Mouse (Mus musculus) liver, adult 2 months (tissue): ENCODE measurements at regions not wholly inside any gene's neighbourhood (a gene's known extent, or its start where the extent isn't known, plus 50 kb on each side); places are given as distances from the start of the nearest gene placed in this dataset.

Experiments used
- DNase-seq: peaks from one replicate; pipeline ENCODE4 v3.0.0-alpha.2; 2011; ENCODE audit warnings: low read depth, low spot score; ENCODE audit errors: extremely low read depth
- H3K27ac ChIP-seq: fragments of 200-500 bp; replicated peaks from 2 replicates; pipeline ENCODE4 v1.5.1; 2012; ENCODE audit warnings: low read depth, mild to moderate bottlenecking, control low read depth, inconsistent platforms, low read length; ENCODE audit not compliant: insufficient read depth
- H3K27me3 ChIP-seq: fragments of 200-500 bp; 2 replicates; pipeline ENCODE4 v1.6.1; 2012; ENCODE audit warnings: mild to moderate bottlenecking, moderate library complexity, low read length, inconsistent platforms; ENCODE audit not compliant: control insufficient read depth, insufficient read depth
- H3K36me3 ChIP-seq: fragments of 200-500 bp; 2 replicates; pipeline ENCODE4 v1.6.1; 2012; ENCODE audit warnings: low read length, inconsistent platforms; ENCODE audit not compliant: control insufficient read depth, insufficient read depth
- H3K4me1 ChIP-seq: fragments of 200-500 bp; 2 replicates; pipeline ENCODE4 v1.6.1; 2011; ENCODE audit warnings: low read length; ENCODE audit not compliant: control insufficient read depth, insufficient read depth
- H3K4me3 ChIP-seq: fragments of 200-500 bp; 2 replicates; pipeline ENCODE4 v1.5.1; 2011; ENCODE audit warnings: low read depth, mild to moderate bottlenecking, control low read depth, low read length, moderate library complexity; ENCODE audit not compliant: insufficient read depth
- H3K79me2 ChIP-seq: fragments of 200-500 bp; 2 replicates; pipeline ENCODE4 v1.6.1; 2012; ENCODE audit warnings: inconsistent platforms, mild to moderate bottlenecking, low read length, moderate library complexity; ENCODE audit not compliant: control insufficient read depth, insufficient read depth
- H3K9ac ChIP-seq: fragments of 200-500 bp; 2 replicates; pipeline ENCODE4 v1.6.1; 2012; ENCODE audit warnings: low read depth, mild to moderate bottlenecking, control low read depth, inconsistent platforms, low read length
- CTCF ChIP-seq: fragments of 200-500 bp; IDR thresholded peaks from 2 replicates; pipeline ENCODE4 v1.5.1; 2011; ENCODE audit warnings: low read depth, low read length, control low read depth
- POLR2A ChIP-seq: fragments of 200-500 bp; IDR thresholded peaks from 2 replicates; pipeline ENCODE4 v1.6.1; 2011; ENCODE audit warnings: low read length, control low read depth; ENCODE audit not compliant: insufficient read depth; ENCODE audit errors: extremely low read depth
- WGBS: fragments of 180-500 bp; shearing (Covaris S2); methylation state at CpG from one replicate; pipeline ENCODE4 v1.1.7; 2018; 5-methylcytosine and 5-hydroxymethylcytosine counted together

- Histone ChIP-seq H3K27me3 (no peaks in the 10 kb centered on the region), H3K4me1 (no peaks in the 10 kb centered on the region), H3K36me3 (no peaks in the 10 kb centered on the region), H3K27ac (no peak overlapping the region), H3K79me2 (no peaks in the 10 kb centered on the region), H3K9ac (no peak overlapping the region), H3K4me3 (no peak overlapping the region)
- DNase-seq, result no peak
- 85% methylated on average over 3 of the region's 3 CpGs for WGBS
- TF ChIP-seq CTCF, result no peak
- no peak for TF ChIP-seq POLR2A
Observed at GRCm38 (mm10) chr1:150240110-150240509, 79.1 kb upstream of the Pdc start.

DNA sequence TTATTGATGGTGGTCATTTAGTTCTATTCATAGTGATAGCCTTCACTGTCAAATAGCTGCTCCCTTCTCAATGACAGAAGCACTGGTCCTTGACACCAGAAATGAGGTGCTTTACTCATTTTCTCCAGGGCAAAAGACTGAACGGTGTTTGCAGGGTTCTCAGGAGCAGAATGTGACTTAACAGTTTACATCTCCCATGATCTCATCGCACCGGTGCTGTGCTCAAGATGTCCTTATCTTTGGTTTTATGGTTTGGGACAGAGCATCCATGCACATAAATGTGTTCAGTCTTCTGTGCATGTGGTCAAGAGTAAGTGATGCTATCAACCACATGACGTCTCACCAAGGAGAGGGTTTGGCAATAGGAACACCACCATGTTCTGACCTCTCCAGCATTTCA, 78.1 kb upstream of the Pdc start:
- DNase-seq, result no peak
- H3K79me2 ChIP-seq, result no peaks in the 10 kb centered on the region
- TF ChIP-seq CTCF, result no peak
- no peak for TF ChIP-seq POLR2A
- H3K4me3 ChIP-seq, result no peak overlapping the region
- H3K27me3 ChIP-seq, result no peaks in the 10 kb centered on the region
- H3K27ac ChIP-seq, result no peak overlapping the region
- 87% methylated on average over 4 of the region's 4 CpGs for WGBS
- no peak overlapping the region for H3K9ac ChIP-seq
- H3K36me3 ChIP-seq, result no peaks in the 10 kb centered on the region
- no peaks in the 10 kb centered on the region for H3K4me1 ChIP-seq

DNA sequence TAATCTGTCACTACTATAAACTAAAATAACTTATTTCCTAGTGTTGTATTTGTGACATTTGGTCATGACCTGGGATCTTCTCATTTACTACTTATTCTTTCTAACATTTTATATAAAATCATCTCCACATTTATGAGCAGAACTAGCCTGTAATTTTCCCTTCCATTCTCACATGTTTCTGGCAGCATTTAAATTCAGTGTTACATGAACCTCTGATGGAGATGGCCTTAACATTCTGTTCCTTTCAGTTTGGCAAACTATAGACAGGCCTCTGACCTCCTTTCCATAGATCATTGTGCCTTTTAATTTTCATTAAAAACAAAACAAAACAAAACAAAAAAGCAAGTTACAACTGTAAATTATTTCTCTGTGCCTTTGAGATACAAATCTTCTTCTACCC, 77.1 kb upstream of the Pdc start:
- H3K79me2 ChIP-seq, result no peaks in the 10 kb centered on the region
- H3K4me1 ChIP-seq, result no peaks in the 10 kb centered on the region
- no peak for DNase-seq

GRCm38 (mm10) chr1:150244916-150245315, 74.3 kb upstream of the Pdc start:
- no peak overlapping the region for H3K27ac ChIP-seq
- no peaks in the 10 kb centered on the region for H3K27me3 ChIP-seq
- H3K36me3 ChIP-seq, result no peaks in the 10 kb centered on the region
- TF ChIP-seq CTCF, result no peak
- no peak for TF ChIP-seq POLR2A
- no peak for DNase-seq
- no peaks in the 10 kb centered on the region for H3K4me1 ChIP-seq
- no peak overlapping the region for H3K4me3 ChIP-seq
- no peak overlapping the region for H3K9ac ChIP-seq
- H3K79me2 ChIP-seq, result no peaks in the 10 kb centered on the region
- 20% methylated on average over 3 of the region's 3 CpGs for WGBS

More for the DNA sequence above, 77.1 kb upstream of the Pdc start:
- no peak for TF ChIP-seq CTCF
- no peak for TF ChIP-seq POLR2A
- Histone ChIP-seq H3K27me3 (no peaks in the 10 kb centered on the region), H3K4me3 (no peak overlapping the region), H3K9ac (no peak overlapping the region), H3K27ac (no peak overlapping the region), H3K36me3 (no peaks in the 10 kb centered on the region)

DNA sequence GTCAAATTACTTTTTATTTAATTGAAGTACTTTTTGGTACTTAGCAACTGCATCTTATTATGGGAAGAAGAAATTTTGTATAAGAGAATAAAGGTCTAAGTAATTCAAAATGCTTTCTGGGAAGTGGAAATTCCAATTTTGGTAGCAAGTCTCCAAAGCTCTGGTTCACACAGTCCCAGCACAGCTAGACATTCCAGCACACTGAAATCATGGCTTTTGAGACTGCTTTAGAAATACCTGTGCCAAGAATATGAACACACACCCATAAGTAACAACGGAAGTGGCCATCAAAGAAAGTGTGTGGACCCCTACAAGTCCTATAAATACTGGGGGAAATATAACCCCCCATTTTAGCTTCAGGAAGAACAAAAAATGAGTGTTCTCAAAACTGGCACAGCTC, 67.8 kb upstream of the Pdc start:
- DNase-seq, result no peak
- Histone ChIP-seq H3K27ac (no peak overlapping the region), H3K9ac (no peak overlapping the region), H3K4me3 (no peak overlapping the region), H3K36me3 (no peaks in the 10 kb centered on the region), H3K4me1 (no peaks in the 10 kb centered on the region), H3K79me2 (no peaks in the 10 kb centered on the region), H3K27me3 (no peaks in the 10 kb centered on the region)
- no peak for TF ChIP-seq CTCF
- TF ChIP-seq POLR2A, result no peak
- 81% methylated on average over 1 of the region's 1 CpGs for WGBS

- no peak for TF ChIP-seq CTCF
- no peak for TF ChIP-seq POLR2A
- H3K36me3 ChIP-seq, result no peaks in the 10 kb centered on the region
- no peak for DNase-seq
- H3K4me1 ChIP-seq, result no peaks in the 10 kb centered on the region
- H3K79me2 ChIP-seq, result no peaks in the 10 kb centered on the region
- no peak overlapping the region for H3K4me3 ChIP-seq
- H3K27me3 ChIP-seq, result no peaks in the 10 kb centered on the region
- no peak overlapping the region for H3K27ac ChIP-seq
- 80% methylated on average over 3 of the region's 3 CpGs for WGBS
- H3K9ac ChIP-seq, result no peak overlapping the region
Observed at GRCm38 (mm10) chr1:150251876-150252275, 67.3 kb upstream of the Pdc start.

GRCm38 (mm10) chr1:150257596-150257995, 61.6 kb upstream of the Pdc start:
- no peak overlapping the region for H3K27ac ChIP-seq
- no peak overlapping the region for H3K9ac ChIP-seq
- H3K4me3 ChIP-seq, result no peak overlapping the region
- no peaks in the 10 kb centered on the region for H3K79me2 ChIP-seq
- H3K4me1 ChIP-seq, result no peaks in the 10 kb centered on the region
- no peaks in the 10 kb centered on the region for H3K36me3 ChIP-seq
- 55% methylated on average over 4 of the region's 4 CpGs for WGBS
- no peaks in the 10 kb centered on the region for H3K27me3 ChIP-seq
- no peak for TF ChIP-seq POLR2A
- TF ChIP-seq CTCF, result no peak
- DNase-seq, result no peak
